Mouse (Mus musculus): ENCODE data around the gene Lrrc58.

The Lrrc58 gene

DNA sequence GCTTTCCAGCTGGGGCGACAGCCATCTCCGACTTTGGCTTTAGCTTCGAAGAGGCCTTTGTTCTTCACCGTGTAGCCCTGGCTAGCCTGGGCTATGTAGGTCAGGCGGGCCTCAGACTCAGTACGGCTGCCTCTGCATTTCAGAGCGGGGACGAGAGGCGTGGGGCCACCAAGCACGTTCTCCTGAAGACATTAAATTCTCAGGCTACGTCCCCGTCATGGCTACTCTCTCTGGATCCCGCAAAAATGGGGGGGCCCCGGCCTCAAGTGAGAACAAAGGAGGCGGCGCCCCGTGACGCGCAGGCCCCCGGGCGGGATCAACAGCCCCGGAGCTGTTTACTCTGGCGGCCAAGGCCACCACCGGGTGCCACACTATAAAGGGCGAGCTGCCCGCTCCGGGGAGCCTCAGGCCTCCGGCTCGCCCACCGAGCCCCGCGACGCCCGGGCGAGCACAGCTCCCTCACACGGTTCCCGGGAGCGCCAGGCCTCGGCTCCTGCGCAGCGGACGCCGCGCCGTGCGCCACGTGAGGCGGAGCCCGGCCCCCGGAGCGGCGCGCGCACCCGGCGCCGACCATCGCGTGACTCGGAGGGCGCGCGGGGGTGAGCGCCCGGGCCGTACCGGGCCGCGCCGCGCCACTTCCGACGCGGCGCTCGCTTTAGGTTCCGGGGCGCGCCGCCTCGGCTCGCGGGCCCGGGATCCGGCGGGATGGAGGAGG lies at the start of gene Lrrc58:
Gene Lrrc58, plus strand, starts transcription at position 599 of the 715 bp plus-strand sequence.
- DNase-seq = peak; percentile 92 to 93

DNA sequence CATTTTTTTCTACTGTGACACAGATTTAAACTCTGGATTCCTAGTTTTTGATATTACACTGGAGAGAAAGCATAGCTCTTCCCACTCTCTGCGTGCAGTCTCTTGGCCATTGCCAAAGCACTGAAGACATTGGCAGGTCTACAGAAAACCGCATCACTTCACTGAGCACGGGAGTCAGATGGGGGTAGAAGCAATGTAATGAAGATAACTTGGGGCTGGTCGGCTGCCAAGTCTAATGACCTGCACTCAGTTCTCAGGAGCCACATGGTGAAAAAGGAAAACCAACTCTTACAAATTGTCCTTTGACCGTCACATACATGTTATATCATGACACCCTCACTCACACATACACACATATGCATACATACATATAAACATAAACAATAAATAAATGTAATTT lies 44.2 kb upstream of the Lrrc58 start:
- DNase-seq = peak; percentile 82 to 90

DNA sequence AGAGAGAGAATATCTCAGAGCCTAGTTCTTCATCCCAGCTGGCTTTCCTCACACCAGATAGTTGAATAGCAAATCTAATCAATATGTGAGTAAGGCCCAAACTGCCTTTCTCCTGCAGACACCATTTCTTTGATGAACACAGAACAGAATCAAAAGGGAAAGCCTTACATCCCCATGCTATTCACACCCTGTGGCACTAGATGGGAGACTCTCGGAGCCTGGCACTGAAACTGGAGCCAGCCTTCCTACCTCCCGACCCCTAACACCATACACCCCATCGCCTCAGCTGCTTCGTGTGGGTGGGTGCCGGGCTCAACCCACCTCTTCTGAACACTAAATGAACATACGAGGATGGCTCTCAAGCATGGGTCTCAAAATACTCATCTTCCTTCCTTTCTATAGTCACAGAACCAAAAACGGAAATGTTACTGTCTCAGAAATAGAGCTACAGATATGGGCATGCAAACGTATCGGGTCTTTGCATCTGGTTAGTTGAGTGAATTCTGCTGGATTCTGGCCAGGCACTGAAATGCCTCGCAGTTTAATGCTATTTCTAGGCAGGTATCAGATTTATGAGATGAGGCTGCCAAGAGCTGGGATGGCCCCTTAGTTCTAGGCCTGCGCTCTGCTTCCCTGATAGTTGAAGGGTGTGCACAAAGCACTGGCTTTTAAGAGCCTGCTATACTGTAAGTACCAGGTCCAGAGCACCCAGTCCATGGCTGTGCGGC lies 43.2 kb upstream of the Lrrc58 start:
- DNase-seq = no peak

DNA sequence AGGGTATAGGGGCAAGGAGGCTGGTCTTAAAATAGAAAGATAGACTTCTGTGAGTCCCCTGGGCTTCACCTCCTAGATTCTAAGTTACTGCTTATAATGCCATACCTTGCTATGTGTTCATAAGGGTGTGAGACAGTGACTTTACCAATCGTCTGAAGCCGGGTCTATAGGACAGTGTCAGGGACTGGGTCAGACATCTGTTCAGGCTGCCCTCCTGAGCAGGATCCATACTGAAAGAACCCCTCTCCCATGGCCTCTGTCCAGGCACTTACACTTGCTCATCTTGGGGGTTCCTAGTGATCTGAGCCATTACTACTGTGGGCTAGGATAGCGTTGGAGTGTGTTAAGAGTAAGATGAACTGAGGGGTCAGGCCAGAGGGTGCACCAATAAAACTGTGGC lies 41.9 kb upstream of the Lrrc58 start:
- DNase-seq = no peak

DNA sequence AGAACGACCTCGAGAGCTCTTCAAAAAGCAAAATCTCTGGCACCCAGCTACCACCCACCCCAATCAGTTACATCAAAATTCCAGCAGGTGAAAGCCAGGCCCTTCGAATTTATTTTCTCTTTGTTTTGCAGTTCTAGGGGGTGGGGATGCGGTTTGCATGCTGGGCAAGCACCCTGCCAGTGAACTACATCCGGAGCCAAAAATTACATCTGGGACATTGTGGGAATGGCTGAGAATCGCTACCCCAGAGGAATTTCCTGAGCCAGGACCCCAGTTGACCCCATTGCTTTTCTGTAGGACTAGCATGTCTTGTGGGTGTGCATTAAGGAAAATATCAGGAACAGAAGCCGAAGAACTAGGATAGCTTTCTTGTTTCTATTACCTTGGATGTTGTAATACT lies 37.1 kb upstream of the Lrrc58 start:
- no peak for DNase-seq

DNA sequence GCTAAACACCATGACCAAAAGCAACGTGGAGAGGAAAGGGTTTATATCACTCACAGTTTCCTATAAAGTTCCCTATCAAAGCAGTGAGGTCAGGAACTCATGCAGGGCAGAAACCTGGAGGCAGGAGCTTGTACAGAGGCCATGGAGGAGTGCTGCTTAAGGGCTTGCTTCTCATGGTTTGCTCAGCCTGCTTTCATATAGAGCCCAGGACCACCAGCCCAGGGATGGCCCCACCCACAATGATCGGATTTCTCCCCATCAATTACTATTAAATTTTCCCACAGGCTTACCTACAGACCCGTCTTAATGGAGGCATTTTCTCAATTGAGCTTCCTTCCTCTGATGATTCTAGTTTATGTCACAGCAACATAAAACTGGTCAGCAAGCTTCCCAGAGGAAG lies 30.6 kb upstream of the Lrrc58 start:
- DNase-seq = no peak

DNA sequence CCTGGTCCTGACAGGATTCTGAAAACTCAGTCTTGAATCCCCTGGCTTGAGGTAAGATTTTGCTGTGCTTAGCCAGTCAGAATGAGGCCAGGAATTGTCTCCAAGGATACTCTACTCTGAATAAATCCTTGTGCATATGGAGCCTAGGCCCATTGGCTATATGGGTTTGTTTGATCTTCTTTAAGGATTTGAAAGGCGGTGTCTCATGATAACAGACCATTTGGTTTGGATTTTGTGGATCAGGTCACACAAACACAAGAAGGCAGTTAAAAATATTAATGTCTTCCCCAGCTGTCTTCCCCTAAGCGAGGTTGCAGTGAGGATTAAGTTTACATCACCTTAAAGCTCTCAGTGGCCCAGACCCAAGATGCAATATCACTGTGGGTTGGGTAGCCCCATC lies 25.8 kb upstream of the Lrrc58 start:
- DNase-seq = no peak

DNA sequence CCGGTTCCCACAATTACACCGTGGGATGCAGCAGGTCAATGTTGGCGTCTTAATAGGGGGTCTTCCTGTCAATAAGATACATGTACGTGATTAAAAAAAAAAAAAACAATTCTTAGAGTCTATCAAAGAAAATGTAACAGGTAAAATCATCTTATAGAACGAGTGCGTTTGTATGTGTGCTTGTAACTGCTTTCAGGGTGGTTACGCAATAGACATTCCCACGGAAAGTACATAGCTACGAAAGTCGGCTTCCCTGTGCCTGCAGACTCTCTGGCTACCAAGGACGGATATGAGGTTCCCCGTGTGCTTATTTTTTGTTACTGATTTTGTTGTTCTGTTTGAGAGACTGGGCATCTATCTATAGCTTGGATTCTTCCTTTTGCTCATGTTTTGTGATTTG lies 24.4 kb upstream of the Lrrc58 start:
- DNase-seq = no peak

DNA sequence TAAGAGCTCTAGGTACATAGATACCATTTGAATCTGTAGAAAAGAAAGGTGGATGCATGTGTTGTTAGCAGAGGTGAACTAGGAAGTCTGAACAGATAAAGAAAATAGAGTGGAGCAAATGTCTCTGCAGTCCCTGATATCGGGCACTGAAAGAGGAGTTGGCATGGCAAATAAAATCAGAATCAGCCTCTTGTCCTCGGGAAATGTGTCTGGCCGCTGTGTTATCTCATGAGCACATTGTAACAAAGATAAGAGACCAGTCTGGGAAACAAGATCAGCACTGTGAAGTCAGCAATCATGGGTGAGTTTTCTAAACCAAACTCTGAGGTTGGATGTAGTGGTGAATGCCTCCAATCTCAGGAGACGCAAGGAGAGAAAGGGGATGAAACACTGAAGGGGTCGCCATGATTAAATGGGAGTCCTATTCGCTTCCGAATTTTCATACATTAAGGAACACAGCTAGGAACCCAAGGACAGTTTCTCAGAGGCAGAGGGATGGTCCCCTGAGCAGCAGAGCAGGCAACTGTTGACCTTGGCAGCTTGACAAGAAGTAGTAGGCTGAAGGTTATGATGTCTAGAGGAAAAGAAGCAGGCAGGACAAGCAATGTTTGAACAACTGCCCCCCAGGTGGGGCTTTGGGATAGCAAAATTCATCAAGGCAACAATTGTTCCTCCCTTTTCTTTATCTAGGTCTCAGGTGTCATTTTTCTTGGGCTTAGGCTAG lies 22.8 kb upstream of the Lrrc58 start:
- no peak for DNase-seq

DNA sequence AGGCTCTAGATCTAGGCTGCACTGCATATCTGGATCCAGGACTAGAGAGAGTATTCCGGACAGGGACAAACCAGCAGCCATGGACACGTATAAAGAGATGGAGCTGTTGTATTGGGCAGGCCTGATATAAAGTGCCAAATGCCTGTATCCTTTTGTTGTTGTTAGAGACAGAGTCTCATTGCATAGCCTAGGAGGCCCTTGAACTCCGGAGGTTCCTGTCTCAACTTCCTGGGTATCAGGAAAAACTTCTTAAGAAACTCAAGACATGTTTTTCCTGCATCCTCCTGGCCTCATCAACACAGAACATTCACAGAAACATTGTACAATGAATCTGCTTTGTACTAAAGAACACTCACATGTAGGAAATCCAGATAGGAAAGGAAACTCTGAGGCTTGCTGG lies 21.1 kb upstream of the Lrrc58 start:
- DNase-seq = no peak

DNA sequence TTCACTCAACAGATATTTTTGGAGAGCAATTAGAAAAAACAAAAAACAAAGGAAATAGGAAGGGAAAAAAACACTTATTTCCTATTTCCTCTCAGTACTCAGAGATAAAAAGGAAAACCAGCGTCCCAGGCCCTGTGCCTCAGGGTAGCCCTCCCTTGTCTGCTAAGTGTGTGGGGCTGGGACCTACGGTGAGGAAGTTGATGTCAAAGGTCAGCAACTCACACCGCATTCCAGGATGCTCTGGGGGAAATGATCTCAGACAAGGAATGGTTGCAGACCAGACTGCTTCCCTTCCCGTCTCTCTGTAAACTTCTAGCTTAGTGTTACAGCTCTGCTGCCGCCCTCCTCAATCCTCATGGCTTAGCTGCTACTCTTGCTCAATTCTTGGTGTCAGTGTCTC lies 16.8 kb upstream of the Lrrc58 start:
- no peak for DNase-seq

DNA sequence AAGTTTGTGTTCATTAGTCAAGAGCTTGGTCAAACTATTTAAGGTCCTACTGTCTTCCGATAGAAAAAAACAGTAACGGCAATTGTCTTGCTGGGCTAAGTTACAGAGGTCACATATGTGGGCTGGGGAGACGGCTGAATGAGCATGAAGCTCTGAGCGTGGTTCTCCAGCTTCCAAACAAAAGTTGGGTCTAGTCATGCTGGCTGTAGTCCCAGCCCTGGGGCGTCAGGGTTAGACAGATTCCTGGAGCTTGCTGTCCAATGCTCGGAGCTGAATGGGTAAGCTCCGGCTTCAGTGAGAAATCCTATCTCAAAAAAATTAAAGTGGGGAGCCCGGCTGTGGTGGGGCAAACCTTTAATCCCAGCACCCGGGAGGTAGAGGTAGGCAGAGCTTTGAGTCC lies 14.9 kb upstream of the Lrrc58 start:
- DNase-seq = no peak

DNA sequence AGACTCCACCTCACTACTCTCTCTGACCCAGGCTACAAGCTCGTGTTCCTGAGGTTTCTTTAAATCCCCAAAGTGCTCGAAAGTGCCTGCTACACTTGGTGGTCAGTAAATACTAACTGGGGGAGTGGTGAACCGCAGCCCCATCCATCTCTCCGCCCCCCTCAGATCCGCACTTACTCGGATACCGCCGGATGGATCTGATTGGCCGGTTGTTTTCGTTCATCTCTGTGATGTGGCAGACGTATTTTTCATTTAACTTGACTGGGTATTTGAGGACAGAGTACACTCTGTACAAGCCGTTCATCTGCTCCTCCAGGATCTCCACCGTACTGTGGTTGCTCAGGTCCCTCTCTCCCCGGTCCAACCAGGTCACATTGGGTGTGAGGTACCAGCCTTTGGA lies 14.1 kb upstream of the Lrrc58 start:
- DNase-seq = no peak

DNA sequence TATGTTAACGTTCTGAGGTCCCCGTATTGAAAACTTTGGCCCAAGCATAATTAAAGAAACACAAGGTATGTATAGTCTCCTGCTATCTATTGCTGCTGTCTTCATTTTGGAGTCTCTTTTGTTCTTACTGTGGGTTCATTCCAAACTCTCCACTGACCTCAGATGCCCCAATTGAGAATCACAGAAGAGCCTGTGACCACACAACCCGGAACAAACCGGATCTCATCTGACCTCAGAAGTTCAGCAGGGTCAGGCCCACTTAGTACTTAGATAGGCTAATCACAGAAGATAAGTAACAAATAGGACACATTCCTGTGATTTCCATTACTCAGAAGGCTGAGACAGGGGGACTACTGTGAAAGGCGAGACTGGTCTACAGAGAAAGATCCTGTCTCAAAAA lies 13.6 kb upstream of the Lrrc58 start:
- DNase-seq = no peak

DNA sequence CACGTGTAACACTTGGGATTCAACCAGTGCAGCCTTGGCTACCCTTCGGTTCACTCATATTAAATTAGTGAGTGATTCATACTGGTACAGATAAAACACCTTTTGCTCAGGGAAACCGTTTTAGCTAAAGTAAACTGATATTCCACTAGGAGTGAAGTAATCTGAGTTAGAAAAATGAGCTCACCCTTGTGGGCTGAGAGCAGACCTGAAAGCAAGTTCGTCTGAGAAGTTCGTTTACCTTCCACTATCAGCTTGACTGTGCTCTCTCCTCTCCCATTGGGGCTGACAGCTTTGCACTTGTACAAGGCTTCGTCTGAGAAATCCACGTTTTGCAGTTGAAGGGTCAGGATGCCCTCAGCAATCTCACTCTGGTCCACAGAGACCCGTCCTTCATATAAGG lies 12.6 kb upstream of the Lrrc58 start:
- no peak for DNase-seq

DNA sequence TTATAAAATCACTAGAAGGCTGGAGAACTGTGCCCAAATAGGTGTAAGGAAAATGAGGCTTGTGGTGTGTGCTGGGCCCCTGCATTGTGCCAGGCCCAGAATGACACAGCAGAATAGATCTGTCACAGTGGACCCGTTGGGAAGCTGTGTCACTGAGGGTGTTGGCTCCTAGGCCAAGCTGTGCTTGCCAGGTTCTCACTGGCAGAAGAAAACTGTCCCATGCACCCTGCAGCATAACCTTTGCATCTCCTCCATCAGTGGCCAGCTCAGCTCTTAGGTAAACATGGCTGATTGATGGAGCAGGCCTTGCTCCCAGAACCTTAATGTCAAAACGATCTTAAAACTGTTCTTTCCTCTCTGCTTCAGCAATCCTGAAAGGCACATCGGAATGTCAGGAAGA lies 11.9 kb upstream of the Lrrc58 start:
- peak; percentile 38 to 45 for DNase-seq

DNA sequence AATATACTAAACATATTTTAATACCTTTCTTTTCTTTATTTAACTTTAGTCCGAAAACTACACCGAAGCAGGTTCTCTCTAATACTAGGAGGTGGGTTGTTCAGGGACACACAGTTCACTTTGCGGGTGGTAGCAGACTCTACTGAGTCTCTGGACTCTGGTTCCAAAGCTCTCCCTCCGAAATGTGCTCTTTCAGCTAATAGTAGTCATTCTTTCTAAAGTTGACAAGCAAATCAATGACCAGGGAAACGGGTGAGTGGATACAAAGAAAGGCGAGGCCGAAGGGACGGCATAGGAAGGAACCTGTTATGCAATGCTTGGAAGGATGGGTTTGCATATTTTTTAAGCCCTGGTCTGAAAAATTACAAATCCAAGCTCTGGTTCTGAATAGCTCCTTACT lies 10.7 kb upstream of the Lrrc58 start:
- DNase-seq = no peak

DNA sequence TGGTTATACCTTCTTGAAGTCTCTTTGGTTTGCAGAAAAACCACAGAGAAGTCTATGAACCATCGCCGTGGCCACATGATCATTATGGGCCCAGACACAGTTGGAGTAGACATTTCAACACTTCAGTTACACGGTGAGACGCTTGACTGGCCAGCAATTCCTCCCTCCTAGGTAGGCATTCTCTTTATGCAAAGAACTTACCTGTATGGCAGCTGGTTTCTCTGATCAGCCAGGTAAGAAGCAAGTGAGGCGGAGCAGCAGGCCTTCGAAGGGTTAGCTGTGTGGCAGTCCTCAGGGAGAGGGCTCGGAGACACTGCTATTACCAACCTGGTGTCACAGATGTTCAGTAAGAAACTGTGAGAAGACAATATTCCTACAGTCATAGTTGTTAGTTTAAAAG lies 8.0 kb upstream of the Lrrc58 start:
- DNase-seq = no peak

DNA sequence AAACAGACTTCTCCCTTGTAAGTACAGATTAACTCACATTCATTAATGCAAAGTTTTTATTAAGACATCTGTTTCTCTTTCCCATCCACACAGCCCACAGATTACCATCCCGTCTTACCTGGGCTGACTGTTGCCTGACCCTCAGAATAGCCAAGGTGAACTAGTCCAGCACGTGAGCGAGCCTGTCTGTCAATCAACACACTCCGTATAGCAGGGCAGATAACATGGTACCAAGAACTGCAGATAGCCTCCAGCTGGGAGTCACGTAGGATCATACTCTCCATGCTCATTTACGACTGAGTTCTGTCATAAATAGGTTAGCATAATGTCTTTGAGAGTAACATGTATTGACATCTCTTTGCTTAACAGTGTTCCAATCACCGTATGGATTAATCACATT lies 7.2 kb upstream of the Lrrc58 start, which contains the start of gene Gm36028:
Gene Gm36028, minus strand, starts transcription at position 118 of the 400 bp plus-strand sequence.
- DNase-seq = no peak

DNA sequence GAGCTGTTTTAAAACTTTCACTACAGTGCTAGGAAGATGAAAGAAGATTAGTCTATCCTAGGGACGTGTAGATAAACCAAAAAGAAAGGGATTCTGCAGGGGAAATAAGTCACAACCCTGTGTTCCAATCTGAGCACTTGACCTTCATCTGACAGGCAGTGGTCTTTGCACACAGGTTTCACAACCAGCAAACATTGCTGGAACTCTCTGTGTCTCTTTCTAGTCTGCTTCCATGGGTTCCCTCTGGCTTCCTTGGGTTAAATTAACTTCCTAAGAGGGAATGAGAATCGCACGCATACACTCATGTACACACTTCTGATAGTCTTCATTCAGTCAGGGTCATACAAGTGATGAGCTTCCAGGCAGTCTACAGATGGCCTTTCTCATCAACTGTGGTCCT lies 4.3 kb upstream of the Lrrc58 start:
- DNase-seq = no peak

DNA sequence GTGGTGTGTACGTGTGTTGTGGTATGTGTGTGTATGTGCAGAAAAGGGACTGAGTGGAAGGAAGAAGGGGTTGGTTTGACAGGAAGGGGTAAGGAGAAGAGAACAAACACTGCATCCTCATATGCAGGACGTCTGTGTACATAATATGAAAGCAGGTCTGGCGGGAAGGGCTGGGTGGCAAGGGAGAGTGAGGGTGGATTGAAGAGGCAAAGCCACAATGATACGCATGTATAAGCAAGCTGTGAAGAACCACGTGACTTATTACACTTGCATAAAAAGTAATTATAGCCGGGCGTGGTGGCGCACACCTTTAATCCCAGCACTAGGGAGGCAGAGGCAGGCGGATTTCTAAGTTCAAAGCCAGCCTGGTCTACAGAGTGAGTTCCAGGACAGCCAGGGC lies 2.3 kb upstream of the Lrrc58 start:
- DNase-seq = no peak

DNA sequence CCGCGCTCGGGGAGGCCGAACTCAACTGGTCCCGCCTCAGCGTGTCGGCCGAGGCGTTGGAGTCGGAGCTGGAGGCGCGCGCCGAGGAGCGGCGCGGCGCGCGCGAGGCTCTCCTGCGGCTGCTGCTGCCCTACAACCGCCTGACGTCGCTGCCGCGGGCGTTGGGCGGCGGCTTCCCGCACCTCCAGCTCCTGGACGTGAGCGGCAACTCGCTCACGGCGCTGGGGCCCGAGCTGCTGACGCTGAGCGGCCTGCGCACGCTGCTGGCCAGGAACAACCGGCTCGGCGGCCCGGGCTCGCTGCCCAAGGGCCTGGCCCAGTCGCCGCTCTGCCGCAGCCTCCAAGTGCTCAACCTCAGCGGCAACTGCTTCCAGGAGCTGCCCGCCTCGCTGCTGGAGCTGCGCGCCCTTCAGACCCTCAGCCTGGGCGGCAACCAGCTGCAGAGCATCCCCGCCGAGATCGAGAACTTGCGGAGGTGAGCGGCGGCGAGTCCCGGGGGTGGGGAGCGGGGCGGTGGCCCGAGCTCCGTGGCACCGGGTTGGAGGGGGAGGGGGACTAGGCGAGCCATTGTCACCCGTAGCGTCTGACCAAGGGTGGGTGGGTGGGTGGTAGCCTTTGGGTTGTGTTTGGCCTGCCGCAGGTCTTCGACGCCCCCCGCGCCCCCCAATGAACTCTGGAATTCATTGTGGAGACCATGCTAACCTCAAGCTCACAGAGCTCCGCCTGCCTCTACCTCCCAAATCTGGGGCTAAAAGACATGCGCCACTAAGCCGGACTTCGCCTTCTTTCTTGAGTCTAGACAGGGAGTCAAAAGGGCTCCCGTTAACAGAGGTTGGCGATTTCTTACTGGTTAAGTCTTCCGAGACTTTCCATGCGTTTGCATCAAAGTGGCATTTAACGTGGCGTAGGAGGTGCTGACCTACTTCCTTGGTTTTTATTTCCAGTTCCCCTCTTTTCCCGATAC lies 599 bp downstream of the Lrrc58 start:
- DNase-seq = peak in 1 of 2 experiments; percentile 81

Measured in cerebellum, postnatal 25 days (tissue).